Mouse (Mus musculus) Patski (cell line): ENCODE results near the gene Zfp65. TPM values are rescaled to one million over a fixed set of nuclear protein-coding genes. Genes with fewer than 3 reads are reported as not detected.
A peak's percentile ranks its signal among the peaks of the same experiment; 100 is the strongest.
"Not testable (repeated sequence)": the region's sequence is repeated elsewhere in the genome, so short reads cannot be mapped to it uniquely, and the experiment has no call there.

ENCODE experiments used
- ATAC-seq: fragments of 100-300 bp; one replicate; pipeline ENCODE4 v1.8.0; 2021
- CTCF ChIA-PET: fragments of 350-600 bp; sonication (Branson Sonifier 250); formaldehyde crosslinking; loops from one replicate; lab custom pipeline; 2022; ENCODE audit warnings: inconsistent platforms; lab: Charles Lee
- POLR2A ChIA-PET: fragments of 350-600 bp; sonication (Branson Sonifier 250); formaldehyde crosslinking; loops from one replicate; lab custom pipeline; 2022; ENCODE audit warnings: antibody characterized with exemption, inconsistent platforms; lab: Charles Lee
- DNase-seq: peaks from one replicate; pipeline ENCODE4 v3.0.0-alpha.2; 2011; ENCODE audit warnings: low read depth, low spot score
- H3K27me3 ChIP-seq: fragments of 371-371 bp; one replicate; pipeline ENCODE4 v1.5.1; 2021
- CTCF ChIP-seq: fragments of 100-300 bp; IDR thresholded peaks from one replicate; pipeline ENCODE4 v1.5.1; 2021
- in situ Hi-C: fragments of 300-500 bp; cut with MboI; formaldehyde crosslinking; loops from 3 replicates; pipeline ENCODE4 v1.11.1; 2018; ENCODE audit warnings: low pct_unique_long_range_greater_than_20kb, mixed read lengths
- polyA plus RNA-seq: library from polyadenylated mRNA; unstranded; gene quantifications from one replicate; pipeline ENCODE4 v1.2.3, GENCODE M21; 2021

Gene Zfp65
- 11.8 TPM for polyA plus RNA-seq

DNA sequence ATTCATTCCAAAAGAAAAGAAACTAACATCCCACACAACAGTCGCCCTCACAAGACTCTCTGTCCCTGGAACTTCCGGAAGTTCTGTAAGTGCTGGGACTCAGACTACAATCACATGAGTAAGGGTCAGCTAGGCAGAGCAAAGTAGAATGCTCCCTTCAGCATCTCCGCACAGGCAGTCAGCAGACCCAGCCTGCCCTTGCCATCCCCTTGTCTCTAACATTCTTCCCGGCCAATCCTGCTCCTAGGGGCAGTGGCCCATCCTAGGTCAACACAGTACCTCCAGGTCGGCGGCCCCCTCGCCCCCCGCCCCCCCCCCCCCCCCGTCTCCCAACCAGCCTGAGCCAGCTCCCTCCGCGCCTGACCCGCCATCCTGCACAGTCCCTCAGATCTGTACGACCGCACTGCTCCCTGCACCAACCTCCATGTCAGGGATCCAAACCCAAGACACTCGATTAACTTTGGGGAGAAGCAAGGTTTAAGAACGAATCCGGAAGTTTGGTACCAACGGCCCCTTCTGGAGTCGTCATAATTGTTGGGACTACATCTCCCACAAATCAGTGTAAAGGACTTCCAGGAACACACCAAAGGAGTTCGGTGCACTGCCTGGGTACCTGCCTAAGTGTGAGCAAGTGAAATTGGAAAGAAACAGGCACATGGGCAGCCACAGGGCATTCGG lies at the start of gene Zfp65:
Zfp65 (minus strand) TSS at position 533 of the 678 bp plus-strand sequence.
- ATAC-seq (peak; percentile 72), DNase-seq (no peak)
- no peaks in the 10 kb centered on the region for H3K27me3 ChIP-seq
- POLR2A ChIA-PET: no interaction called here
- in situ Hi-C loops: loop anchor here (25.0 kb wide), 1 partner anchor 834 kb away; no protein-coding TSS in a partner anchor
- CTCF ChIA-PET: interaction anchor here (1.3 kb wide), 1 partner anchor 116 kb away, joined by 3 read pairs; no protein-coding TSS in a partner anchor
- no peak for TF ChIP-seq CTCF

DNA sequence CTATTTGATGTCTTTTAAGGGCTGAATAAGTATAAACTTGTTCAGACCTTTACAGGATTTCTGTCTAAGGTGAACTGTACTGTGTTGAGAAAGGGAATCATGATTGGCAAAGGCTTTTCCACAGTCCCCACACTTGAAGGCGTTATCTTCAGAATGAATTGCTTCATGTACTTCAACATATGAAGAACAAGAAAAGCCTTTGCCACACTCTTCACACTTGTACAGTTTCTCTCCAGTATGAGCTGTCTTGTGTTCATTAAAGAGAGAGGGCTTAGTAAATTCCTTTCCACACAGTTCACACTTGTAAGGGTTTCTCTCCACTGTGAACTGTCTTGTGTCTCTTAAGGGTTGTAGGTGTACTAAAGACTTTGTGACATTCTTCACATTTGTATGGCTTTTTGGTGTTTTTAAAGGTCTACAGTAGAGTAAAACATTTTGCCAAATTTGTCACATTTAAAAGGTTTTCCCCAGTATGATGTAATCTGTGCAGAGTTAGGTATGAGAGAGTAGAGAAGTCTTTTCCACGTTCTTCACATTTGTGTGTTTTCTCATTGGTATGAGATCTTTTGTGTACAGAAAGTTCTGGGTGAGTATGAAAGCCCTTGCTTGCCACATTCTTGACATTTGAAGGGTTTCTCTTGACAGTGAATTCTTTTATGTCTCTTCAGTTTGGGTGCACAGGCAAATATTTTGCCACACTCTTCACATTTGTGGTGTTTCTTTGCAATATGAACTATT lies 34.2 kb upstream of the Zfp65 start:
- POLR2A ChIA-PET: interaction anchor here (0.6 kb wide), 1 partner anchor 22 kb away, joined by 3 read pairs; no protein-coding TSS in a partner anchor
- CTCF ChIA-PET: no interaction called here
- peaks cover 15% of the 10 kb centered on the region for H3K27me3 ChIP-seq
- ATAC-seq (no peak), DNase-seq (no peak)
- in situ Hi-C loops: no loop called here
- no peak for TF ChIP-seq CTCF

DNA sequence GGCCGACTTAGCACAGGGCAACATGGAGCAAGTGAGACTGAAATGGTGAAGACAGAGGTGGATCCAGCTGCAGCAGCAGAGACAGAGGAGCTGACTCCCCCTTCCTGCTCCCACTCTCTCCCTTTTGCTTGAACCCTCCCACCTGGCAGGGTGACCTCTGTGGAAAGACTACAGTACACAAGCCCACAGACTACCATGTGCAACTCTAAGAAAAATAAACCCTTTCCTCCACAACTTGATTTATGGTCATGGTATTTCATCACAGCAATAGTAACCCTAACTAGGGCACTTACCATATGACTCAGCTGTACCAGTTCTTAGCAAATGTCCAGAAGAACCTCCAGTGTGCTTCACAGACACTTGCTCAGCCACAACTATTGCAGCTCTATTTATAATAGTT lies 31.0 kb upstream of the Zfp65 start:
- ChIA-PET POLR2A (no interaction called here), CTCF (no interaction called here)
- TF ChIP-seq CTCF: no peak
- no peak for DNase-seq
- no peak for ATAC-seq
- in situ Hi-C loops: no loop called here
- peaks cover 8% of the 10 kb centered on the region for H3K27me3 ChIP-seq

DNA sequence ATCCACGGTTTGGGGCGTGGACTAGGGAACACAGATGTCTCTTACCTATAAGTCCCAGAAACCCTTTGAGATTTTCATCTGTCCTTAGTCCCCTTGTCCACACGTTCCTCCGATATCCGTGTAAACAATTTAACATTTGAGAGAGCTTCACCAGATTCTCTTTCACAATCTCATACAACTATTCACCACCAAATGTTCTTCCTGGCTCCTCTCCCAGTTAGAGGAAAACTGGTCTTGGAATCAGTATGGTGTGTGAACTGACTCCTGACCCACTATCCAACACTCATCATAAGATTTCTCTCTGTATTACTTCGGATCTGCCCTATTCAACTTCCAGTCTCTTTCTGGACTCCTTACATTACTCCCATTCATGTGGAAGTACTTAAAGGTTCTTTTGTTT lies 26.8 kb upstream of the Zfp65 start:
- in situ Hi-C loops: no loop called here
- POLR2A ChIA-PET: no interaction called here
- no peak for ATAC-seq
- no peaks in the 10 kb centered on the region for H3K27me3 ChIP-seq
- CTCF ChIA-PET: interaction anchor here (0.9 to 1.1 kb wide), 2 partner anchors 10 to 19 kb away, joined by 3 read pairs; no protein-coding TSS in a partner anchor
- no peak for TF ChIP-seq CTCF
- DNase-seq: no peak

DNA sequence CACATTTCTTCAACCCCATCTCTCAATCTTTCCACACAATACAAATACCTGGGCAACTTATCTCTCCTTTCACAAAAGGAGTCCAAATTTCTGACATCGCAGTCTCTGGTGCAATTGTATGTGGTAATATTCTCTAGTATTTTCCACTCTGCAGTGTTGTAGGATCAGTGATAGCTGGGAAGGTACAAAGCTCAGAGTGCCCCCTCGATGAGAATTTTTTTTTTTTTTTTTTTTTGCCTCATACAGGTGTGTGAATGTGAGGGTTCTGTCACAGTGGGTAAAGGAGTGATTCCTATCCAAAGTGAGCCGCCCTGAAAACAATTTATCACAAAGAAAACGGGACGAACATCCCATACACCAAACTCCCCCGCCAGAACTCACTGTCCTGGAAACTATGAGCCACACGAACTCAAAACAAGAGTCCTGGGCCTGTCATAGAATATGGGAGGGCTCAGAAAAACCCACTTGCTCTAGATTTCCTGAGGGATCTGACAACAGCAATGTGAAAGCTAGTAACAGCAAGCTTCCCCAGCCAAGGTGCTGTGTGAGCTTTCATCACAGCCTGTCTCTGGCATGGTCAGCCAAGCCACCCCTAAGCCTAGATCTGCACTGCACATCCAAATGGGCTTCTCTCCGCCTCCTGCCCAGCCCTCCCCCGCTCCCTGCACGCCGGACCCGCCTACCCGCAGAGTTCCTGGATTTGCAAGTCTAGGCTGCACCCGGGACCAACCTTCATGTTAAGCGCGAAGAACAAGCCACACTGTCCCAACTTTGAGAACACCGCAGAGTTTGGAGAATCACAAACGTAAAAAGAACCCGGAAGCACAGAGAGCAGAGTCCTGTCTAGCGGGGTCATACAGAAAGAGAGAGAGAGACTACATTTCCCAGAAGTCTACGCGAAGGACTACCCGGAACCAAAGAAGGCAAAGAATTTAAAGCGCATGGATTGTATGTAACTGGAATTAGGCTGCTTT lies 25.6 kb upstream of the Zfp65 start, which contains the start of gene Zfp85:
Zfp85 (minus strand) TSS at position 896 of the 974 bp plus-strand sequence.
- ATAC-seq: peak; percentile 99
- POLR2A ChIA-PET: no interaction called here
- CTCF ChIA-PET: interaction anchor here (0.9 to 1.1 kb wide), 2 partner anchors 11 to 21 kb away, joined by 3 read pairs; no protein-coding TSS in a partner anchor
- no peak for TF ChIP-seq CTCF
- no peak for DNase-seq
- in situ Hi-C loops: no loop called here
- H3K27me3 ChIP-seq: no peaks in the 10 kb centered on the region

DNA sequence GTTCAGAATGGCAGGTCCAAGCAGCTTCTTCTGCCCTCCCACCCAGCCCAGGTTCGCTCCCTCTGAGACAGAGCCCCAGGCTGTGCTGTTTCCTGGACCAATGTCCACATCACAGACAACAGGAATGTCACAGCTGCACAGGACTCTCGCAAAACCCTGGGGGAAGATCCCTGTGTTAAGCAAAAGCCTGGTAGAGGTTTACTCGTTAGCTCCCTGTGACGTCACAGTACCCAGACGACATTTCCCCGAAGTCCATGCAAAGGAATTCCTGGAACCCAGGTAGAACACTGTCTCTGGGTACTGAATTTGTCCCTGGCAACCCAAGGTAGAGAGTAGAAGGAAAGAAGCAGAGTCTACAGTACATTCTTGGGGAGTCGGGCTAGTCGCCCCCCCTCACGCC lies 14.9 kb upstream of the Zfp65 start:
- ChIA-PET CTCF (no interaction called here), POLR2A (no interaction called here)
- no peaks in the 10 kb centered on the region for H3K27me3 ChIP-seq
- no peak for TF ChIP-seq CTCF
- in situ Hi-C loops: loop anchor here (25.0 kb wide), 1 partner anchor 818 kb away; no protein-coding TSS in a partner anchor
- DNase-seq: no peak
- no peak for ATAC-seq

DNA sequence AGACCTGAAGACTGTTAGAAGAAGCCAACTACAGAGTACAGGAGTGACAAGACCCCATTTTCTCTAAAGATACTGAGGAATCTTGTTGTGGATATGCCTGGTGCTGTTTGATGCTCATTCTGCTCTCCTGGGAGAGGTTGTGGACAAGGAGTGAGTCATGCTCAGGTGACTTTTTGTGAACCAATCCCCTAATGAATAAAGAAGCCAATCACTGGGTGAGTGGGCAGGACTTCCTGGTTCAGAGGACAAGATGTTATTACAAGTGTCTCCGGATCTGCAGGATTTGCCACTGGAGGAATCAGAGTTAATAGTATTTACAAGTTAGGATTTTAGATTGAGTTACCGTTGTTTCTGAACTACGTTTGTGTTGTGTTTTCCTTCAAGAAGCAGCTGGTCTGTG lies 14.0 kb upstream of the Zfp65 start:
- no peak for ATAC-seq
- CTCF ChIA-PET: no interaction called here

DNA sequence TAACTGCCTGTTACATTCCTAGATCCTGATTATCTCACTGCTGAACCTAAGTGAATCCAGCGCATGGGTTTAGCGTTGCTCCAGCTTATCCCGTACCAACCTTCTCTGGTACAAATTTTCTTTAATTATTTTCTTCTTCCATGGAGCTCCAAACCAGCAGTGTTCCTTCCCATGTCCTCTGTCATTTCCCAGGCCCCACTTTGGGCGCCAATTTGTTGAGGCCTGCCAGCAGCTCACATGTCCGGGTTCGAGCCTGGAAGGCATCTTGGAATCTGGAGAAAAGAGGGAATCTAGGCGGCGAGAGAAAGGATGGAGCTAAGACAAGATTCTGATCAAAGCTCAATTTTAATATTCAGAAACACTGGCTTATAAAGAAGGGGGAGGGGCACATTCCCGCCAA lies 5.4 kb upstream of the Zfp65 start:
- POLR2A ChIA-PET, H3K27me3 ChIP-seq, CTCF ChIA-PET, ATAC-seq, DNase-seq: not testable (repeated sequence)
- in situ Hi-C loops: loop anchor here (10.0 to 25.0 kb wide), 2 partner anchors 100 to 828 kb away; partner anchors contain the start of gene Gm10037

More for the DNA sequence above, 14.0 kb upstream of the Zfp65 start:
- no peak for DNase-seq
- no peaks in the 10 kb centered on the region for H3K27me3 ChIP-seq
- POLR2A ChIA-PET: no interaction called here
- TF ChIP-seq CTCF: no peak
- in situ Hi-C loops: loop anchor here (25.0 kb wide), 1 partner anchor 819 kb away; no protein-coding TSS in a partner anchor

DNA sequence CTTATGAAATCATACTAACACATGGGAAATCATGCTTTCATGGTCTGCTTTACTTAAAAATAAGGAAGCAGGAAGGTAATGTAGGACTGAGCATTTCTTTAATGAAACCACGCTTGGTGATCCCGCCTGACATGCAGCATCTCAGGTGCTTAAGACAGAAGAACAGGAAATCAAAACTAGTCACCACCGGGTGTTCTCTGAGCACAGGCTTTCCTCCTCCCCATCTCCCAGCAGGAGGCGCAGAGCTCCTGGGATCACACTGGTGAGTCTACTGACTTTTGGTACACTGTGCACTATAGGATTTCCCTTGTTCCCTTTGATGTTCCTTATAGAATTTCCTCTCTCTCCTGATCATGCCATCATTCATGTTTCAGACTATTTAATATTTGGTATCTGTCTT lies 468 bp upstream of the Zfp65 start:
- DNase-seq, POLR2A ChIA-PET, H3K27me3 ChIP-seq: not testable (repeated sequence)
- CTCF ChIA-PET: interaction anchor here (1.1 kb wide), 1 partner anchor 115 kb away, joined by 3 read pairs; no protein-coding TSS in a partner anchor
- in situ Hi-C loops: loop anchor here (25.0 kb wide), 1 partner anchor 833 kb away; no protein-coding TSS in a partner anchor
- peak; percentile 75 for ATAC-seq
- peak; percentile 56 for TF ChIP-seq CTCF
